Mouse (Mus musculus) small intestine, adult 2 months (tissue): Measurements from ENCODE around the gene Mllt10. TPM values are rescaled to one million over a fixed set of nuclear protein-coding genes. Genes with fewer than 3 reads are reported as not detected.

Experiments used
- H3K27ac ChIP-seq: fragments of 200-500 bp; 2 replicates; pipeline ENCODE4 v1.5.1; 2012; ENCODE audit warnings: low read depth, low read length, control low read depth, inconsistent platforms; ENCODE audit not compliant: insufficient read depth
- H3K27me3 ChIP-seq: fragments of 200-500 bp; 2 replicates; pipeline ENCODE4 v1.6.1; 2012; ENCODE audit warnings: mild to moderate bottlenecking, moderate library complexity, low read length, inconsistent platforms; ENCODE audit not compliant: control insufficient read depth, insufficient read depth
- H3K36me3 ChIP-seq: fragments of 200-500 bp; 2 replicates; pipeline ENCODE4 v1.6.1; 2012; ENCODE audit warnings: mild to moderate bottlenecking, low read length, control low read depth, inconsistent platforms; ENCODE audit not compliant: control insufficient read depth, insufficient read depth
- H3K4me1 ChIP-seq: fragments of 200-500 bp; 2 replicates; pipeline ENCODE4 v1.6.1; 2012; ENCODE audit warnings: low read length, inconsistent platforms, mixed read lengths; ENCODE audit not compliant: control insufficient read depth, insufficient read depth, insufficient read length
- H3K4me3 ChIP-seq: fragments of 200-500 bp; 2 replicates; pipeline ENCODE4 v1.5.1; 2012; ENCODE audit warnings: low read depth, mild to moderate bottlenecking, control low read depth, inconsistent platforms, low read length, moderate library complexity
- CTCF ChIP-seq: fragments of 200-500 bp; IDR thresholded peaks from 2 replicates; pipeline ENCODE4 v1.5.1; 2012; ENCODE audit warnings: low read depth, mild to moderate bottlenecking, control low read depth, inconsistent platforms, low read length, moderate library complexity, mixed read lengths; ENCODE audit not compliant: insufficient replicate concordance, insufficient read length; ENCODE audit errors: extremely low read depth
- POLR2A ChIP-seq: fragments of 200-500 bp; IDR thresholded peaks from 2 replicates; pipeline ENCODE4 v1.6.1; 2012; ENCODE audit warnings: low read depth, mild to moderate bottlenecking, control low read depth, inconsistent platforms, low read length, moderate library complexity
- WGBS: fragments of 180-500 bp; shearing (Covaris S2); methylation state at CpG from one replicate; pipeline ENCODE4 v1.1.7; 2018; 5-methylcytosine and 5-hydroxymethylcytosine counted together
- polyA plus RNA-seq: library from polyadenylated mRNA; depleted of rRNA; stranded (reverse); fragments of >200 nt; gene quantifications from 2 replicates; pipeline ENCODE4 v1.2.3, GENCODE M21; 2012

The Mllt10 gene
- polyA plus RNA-seq, 1 experiment: 22.4 TPM

DNA sequence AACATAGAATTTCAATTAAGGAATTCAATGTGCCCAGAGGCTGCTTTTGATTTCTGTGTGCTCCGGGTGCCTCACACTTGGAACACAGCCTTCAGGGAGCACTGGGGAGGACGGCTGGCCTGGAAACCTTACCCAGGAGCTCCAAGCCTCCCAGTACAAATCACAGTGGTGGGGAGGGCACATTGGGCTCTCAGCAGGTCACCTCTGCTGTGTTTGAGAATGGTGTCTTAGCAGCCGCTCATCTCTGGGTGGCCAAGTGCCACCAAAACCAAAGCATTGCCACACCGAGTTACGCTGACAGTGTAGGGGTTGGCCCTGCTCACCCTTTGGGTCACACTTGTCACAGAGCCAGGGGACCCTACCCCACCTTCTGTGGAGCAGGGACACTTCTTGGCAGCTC lies 163.5 kb downstream of the Mllt10 start:
- H3K27me3 ChIP-seq: no peaks in the 10 kb centered on the region
- H3K36me3 ChIP-seq: peaks cover 25% of the 10 kb centered on the region
- 84% methylated on average over 5 of the region's 5 CpGs for WGBS
- H3K4me3 ChIP-seq: no peak overlapping the region
- H3K4me1 ChIP-seq: no peaks in the 10 kb centered on the region
- H3K27ac ChIP-seq: no peak overlapping the region
- TF ChIP-seq POLR2A (no peak), CTCF (no peak)

DNA sequence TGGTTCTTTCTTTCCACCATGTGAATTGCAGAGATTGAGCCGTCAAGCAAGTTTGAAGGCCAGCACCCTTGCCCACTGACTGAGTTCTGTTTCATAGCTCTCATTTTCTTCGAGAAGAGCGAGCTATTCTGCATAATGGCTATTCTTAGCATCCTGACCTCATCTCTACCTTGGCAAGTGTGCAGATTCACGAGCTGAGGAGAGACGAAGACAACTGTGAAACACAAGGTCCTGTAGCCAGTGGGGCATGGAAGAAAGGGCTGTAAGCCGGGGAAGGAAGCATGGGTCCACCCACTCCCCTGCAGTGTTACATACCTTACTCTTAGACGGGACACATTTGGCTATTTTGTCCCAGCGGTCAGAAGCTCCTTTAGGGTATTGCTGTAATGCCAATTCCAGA lies 164.1 kb downstream of the Mllt10 start:
- no peak for TF ChIP-seq POLR2A
- no peak for TF ChIP-seq CTCF
- no peak overlapping the region for H3K4me3 ChIP-seq
- 78% methylated on average over 8 of the region's 8 CpGs for WGBS
- H3K27me3 ChIP-seq: no peaks in the 10 kb centered on the region
- no peaks in the 10 kb centered on the region for H3K4me1 ChIP-seq
- H3K36me3 ChIP-seq: peaks cover 22% of the 10 kb centered on the region
- H3K27ac ChIP-seq: no peak overlapping the region

DNA sequence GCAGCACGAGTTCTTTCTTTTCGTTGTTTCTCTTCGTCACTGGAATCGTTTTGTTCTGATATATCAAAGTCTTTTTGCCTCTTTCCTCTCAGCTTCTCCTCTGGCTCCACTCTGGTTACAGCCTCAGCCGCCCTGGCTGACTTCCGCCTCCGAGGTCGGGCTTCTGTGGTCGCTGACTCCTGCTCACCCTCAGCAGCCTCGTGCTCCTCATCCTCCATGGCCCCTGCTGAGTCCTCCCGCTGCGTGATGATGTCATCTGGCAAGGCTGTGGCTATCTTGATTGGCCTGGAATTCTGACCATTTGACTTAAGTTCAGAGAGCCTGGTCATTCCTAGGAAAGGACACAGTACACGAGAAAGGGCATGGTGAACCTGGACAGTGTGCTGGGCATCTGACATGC lies 164.5 kb downstream of the Mllt10 start:
- WGBS: 85% methylated on average over 13 of the region's 13 CpGs
- no peaks in the 10 kb centered on the region for H3K4me1 ChIP-seq

GRCm38 (mm10) chr2:18228486-18229062 lies 173.5 kb downstream of the Mllt10 start:
- no peaks in the 10 kb centered on the region for H3K4me1 ChIP-seq
- H3K27ac ChIP-seq: no peak overlapping the region
- 86% methylated on average over 8 of the region's 8 CpGs for WGBS
- H3K36me3 ChIP-seq: peaks cover 1% of the 10 kb centered on the region; the same call in 1 of the 2 replicates
- TF ChIP-seq POLR2A (no peak), CTCF (no peak)
- H3K27me3 ChIP-seq: no peaks in the 10 kb centered on the region
- no peak overlapping the region for H3K4me3 ChIP-seq

More for the DNA sequence above, 164.5 kb downstream of the Mllt10 start:
- TF ChIP-seq POLR2A: no peak
- TF ChIP-seq CTCF: no peak
- no peaks in the 10 kb centered on the region for H3K27me3 ChIP-seq
- H3K36me3 ChIP-seq: peaks cover 22% of the 10 kb centered on the region
- H3K4me3 ChIP-seq: no peak overlapping the region
- no peak overlapping the region for H3K27ac ChIP-seq

- Histone ChIP-seq H3K4me3 (no peak overlapping the region), H3K27ac (no peak overlapping the region), H3K36me3 (peaks cover 1% of the 10 kb centered on the region; the same call in 1 of the 2 replicates), H3K4me1 (no peaks in the 10 kb centered on the region), H3K27me3 (no peaks in the 10 kb centered on the region)
- 55% methylated on average over 2 of the region's 2 CpGs for WGBS
- TF ChIP-seq CTCF (no peak), POLR2A (no peak)
Measured at GRCm38 (mm10) chr2:18229279-18229678, 174.2 kb downstream of the Mllt10 start.

GRCm38 (mm10) chr2:18231143-18231542 lies 176.1 kb downstream of the Mllt10 start:
- 76% methylated on average over 4 of the region's 4 CpGs for WGBS
- Histone ChIP-seq H3K4me3 (no peak overlapping the region), H3K27ac (no peak overlapping the region), H3K4me1 (no peaks in the 10 kb centered on the region), H3K36me3 (peaks cover 1% of the 10 kb centered on the region; the same call in 1 of the 2 replicates), H3K27me3 (no peaks in the 10 kb centered on the region)
- no peak for TF ChIP-seq POLR2A

DNA sequence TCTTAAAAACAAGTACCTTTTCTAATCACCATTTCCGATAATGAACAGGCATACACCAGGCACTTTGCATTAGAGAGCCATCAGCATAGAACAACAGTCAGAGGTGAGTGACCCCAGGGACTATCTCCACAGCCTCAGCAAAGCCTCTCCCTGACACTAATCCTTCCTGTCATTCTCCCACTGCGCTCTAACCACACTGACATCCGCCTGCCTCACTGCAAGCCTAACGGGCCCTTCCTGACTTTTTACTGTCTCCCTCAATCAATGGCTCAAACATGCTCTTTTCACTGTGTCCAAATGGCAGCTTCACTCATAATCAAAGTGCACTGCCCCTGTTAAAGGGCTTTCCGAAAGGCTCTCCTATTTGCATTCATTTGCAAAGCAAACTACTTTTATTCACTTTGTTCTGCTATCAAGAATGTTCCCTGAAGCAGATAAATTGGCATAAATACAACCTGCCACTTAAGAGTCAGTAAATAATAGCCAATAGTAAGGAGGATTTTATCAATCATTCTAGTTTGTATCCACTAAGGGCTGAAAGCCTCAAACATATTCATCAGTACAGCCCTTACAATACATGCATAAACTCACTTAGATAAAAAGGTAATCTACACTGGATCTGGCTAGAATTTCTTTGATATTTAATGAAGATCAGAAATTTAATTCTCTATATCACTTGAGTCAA lies 178.0 kb downstream of the Mllt10 start:
- Histone ChIP-seq H3K27me3 (no peaks in the 10 kb centered on the region), H3K36me3 (peaks cover 1% of the 10 kb centered on the region; the same call in 1 of the 2 replicates), H3K4me3 (no peak overlapping the region), H3K4me1 (no peaks in the 10 kb centered on the region), H3K27ac (no peak overlapping the region)
- 70% methylated on average over 5 of the region's 5 CpGs for WGBS
- TF ChIP-seq POLR2A (no peak), CTCF (no peak)
